Mouse (Mus musculus) forebrain, embryonic 15.5 days (tissue): ENCODE measurements around the gene Auts2. TPM values are rescaled to one million over a fixed set of nuclear protein-coding genes. Genes with fewer than 3 reads are reported as not detected.

Experiments used
- ATAC-seq: fragments of 200-750 bp; cut with Nextera tagmentation; replicated peaks from 2 replicates; pipeline ENCODE4 v1.8.0; 2017; ENCODE audit warnings: mild to moderate bottlenecking, moderate TSS enrichment, moderate library complexity
- H3K27ac ChIP-seq: fragments of 300-500 bp; sonication (generic); replicated peaks from 2 replicates; pipeline ENCODE4 v1.5.1; 2015; ENCODE audit warnings: mild to moderate bottlenecking, inconsistent platforms
- H3K27me3 ChIP-seq: fragments of 300-500 bp; sonication (generic); 2 replicates; pipeline ENCODE4 v1.6.1; 2015; ENCODE audit warnings: inconsistent platforms
- H3K36me3 ChIP-seq: fragments of 300-500 bp; sonication (generic); 2 replicates; pipeline ENCODE4 v1.6.1; 2015; ENCODE audit warnings: mild to moderate bottlenecking, inconsistent platforms
- H3K4me1 ChIP-seq: fragments of 300-500 bp; sonication (generic); 2 replicates; pipeline ENCODE4 v1.6.1; 2015; ENCODE audit warnings: inconsistent platforms
- H3K4me2 ChIP-seq: fragments of 300-500 bp; sonication (generic); replicated peaks from 2 replicates; pipeline ENCODE4 v1.6.1; 2015; ENCODE audit warnings: mild to moderate bottlenecking, inconsistent platforms
- H3K4me3 ChIP-seq: fragments of 300-500 bp; sonication (generic); 2 replicates; pipeline ENCODE4 v1.5.1; 2015; ENCODE audit warnings: mild to moderate bottlenecking, inconsistent platforms
- H3K9ac ChIP-seq: fragments of 300-500 bp; sonication (generic); replicated peaks from 2 replicates; pipeline ENCODE4 v1.6.1; 2015; ENCODE audit warnings: mild to moderate bottlenecking, inconsistent platforms
- H3K9me3 ChIP-seq: fragments of 300-500 bp; sonication (generic); 2 replicates; pipeline ENCODE4 v1.6.1; 2016; ENCODE audit warnings: inconsistent platforms
- WGBS: fragments of 180-500 bp; shearing (Covaris S2); methylation state at CpG from one replicate; pipeline ENCODE4 v1.1.7; 2015; ENCODE audit warnings: mixed read lengths; 5-methylcytosine and 5-hydroxymethylcytosine counted together
- polyA plus RNA-seq: library from polyadenylated mRNA; unstranded; fragments of >200 nt; fragmentation: Nextera tagmentation; extraction: Ambion mirVana; gene quantifications from 2 replicates; pipeline ENCODE4 v1.2.1, GENCODE M21; 2015

The Auts2 gene
- polyA plus RNA-seq, 1 experiment from 2014 or later: 94.3 TPM

DNA sequence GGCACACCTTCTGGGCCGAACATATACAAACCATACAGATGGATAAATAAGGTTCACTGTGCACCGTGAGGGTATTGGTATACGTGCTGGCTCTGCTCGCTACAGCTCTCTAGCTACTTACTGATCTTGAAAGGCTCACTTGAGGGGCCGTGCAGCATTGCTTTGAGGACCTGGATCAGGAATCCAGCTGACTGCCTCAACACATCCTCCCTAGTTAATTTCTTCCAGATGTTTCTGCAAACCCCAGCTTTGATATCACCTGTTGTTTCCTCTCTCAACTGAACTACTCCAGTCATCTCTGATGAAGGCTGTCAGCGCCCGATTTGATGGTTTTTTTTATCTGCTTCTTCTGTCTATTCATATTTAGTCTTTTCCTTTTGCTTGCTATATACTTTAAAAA, 1111.2 kb downstream of the Auts2 start:
- Histone ChIP-seq H3K9me3 (no peaks in the 10 kb centered on the region), H3K4me3 (no peak overlapping the region), H3K27ac (no peak overlapping the region), H3K27me3 (no peaks in the 10 kb centered on the region), H3K4me1 (peaks cover 13% of the 10 kb centered on the region), H3K36me3 (peaks cover 3% of the 10 kb centered on the region; the same call in 1 of the 2 replicates), H3K4me2 (no peak overlapping the region), H3K9ac (no peak overlapping the region)
- 86% methylated on average over 7 of the region's 7 CpGs for WGBS
- ATAC-seq: no peak

GRCm38 (mm10) chr5:131430109-131430508, 1113.0 kb downstream of the Auts2 start:
- Histone ChIP-seq H3K9me3 (no peaks in the 10 kb centered on the region), H3K36me3 (no peaks in the 10 kb centered on the region), H3K9ac (no peak overlapping the region), H3K4me1 (peaks cover 8% of the 10 kb centered on the region; the same call in 1 of the 2 replicates), H3K4me2 (no peak overlapping the region), H3K4me3 (no peak overlapping the region), H3K27ac (no peak overlapping the region), H3K27me3 (no peaks in the 10 kb centered on the region)
- WGBS: 30% methylated on average over 8 of the region's 8 CpGs
- no peak for ATAC-seq

DNA sequence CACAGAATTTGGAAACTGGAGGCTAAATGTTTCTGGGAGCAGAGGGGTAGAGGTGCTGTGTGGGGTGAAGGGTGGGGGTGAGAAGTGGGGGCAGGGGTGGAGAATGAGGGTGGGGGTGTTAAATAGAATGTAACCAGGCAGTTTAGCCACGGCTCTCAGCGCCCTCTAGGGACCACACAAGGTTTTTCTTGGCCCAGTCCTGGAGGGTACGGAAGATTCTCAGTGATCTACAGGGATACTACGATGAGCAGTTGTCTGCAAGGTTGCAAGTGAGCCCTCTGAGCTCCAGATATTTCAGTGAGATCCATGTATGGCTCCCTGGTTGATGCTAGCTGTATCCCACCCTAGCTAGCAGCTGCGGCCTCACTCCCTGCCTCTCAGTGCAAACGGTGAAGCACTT, 1113.6 kb downstream of the Auts2 start:
- Histone ChIP-seq H3K27me3 (no peaks in the 10 kb centered on the region), H3K36me3 (no peaks in the 10 kb centered on the region), H3K27ac (no peak overlapping the region), H3K4me1 (peaks cover 8% of the 10 kb centered on the region; the same call in 1 of the 2 replicates), H3K4me2 (no peak overlapping the region), H3K9ac (no peak overlapping the region), H3K4me3 (no peak overlapping the region), H3K9me3 (no peaks in the 10 kb centered on the region)
- WGBS: 65% methylated on average over 6 of the region's 6 CpGs
- ATAC-seq: no peak; the same call in 1 of the 2 replicates

DNA sequence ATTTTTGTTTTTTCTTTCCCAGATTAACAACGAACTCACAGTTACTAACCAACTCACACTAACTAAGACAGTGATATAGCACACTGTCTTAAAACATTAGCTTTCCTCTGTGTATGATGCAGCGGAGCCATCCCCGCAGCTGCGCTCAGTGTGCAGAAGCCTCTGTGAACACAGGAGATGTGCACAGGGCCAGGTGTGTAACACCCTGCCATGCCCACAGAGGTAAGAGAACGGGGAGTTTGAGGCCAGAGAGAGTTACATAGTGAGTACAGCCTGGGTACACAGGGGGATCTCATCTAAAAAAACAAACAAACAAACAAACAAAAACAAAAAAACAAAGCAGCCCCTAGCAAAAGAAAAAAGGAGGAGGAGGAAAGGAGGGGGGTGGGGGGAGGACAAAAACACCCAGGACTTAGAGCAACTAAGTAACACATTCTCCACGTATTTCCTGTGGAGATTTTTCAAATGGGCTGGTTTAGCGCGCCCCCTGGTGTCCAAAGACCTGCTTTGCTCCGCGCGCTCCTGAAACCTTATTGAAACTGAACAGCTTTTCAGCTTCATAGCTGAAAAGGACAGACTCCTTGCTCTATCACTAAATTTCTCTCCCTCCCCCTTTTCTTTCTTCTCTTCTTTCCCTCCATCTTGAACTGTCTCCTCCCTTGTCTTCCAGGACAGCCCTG, 1115.3 kb downstream of the Auts2 start:
- Histone ChIP-seq H3K27ac (no peak overlapping the region), H3K27me3 (no peaks in the 10 kb centered on the region), H3K9me3 (no peaks in the 10 kb centered on the region), H3K4me3 (no peak overlapping the region), H3K9ac (no peak overlapping the region), H3K36me3 (no peaks in the 10 kb centered on the region), H3K4me2 (no peak overlapping the region), H3K4me1 (peaks cover 8% of the 10 kb centered on the region; the same call in 1 of the 2 replicates)
- 29% methylated on average over 11 of the region's 11 CpGs for WGBS
- 0 out of 2 replicates have a peak, but pooled peaks have one; percentile 11 for ATAC-seq

DNA sequence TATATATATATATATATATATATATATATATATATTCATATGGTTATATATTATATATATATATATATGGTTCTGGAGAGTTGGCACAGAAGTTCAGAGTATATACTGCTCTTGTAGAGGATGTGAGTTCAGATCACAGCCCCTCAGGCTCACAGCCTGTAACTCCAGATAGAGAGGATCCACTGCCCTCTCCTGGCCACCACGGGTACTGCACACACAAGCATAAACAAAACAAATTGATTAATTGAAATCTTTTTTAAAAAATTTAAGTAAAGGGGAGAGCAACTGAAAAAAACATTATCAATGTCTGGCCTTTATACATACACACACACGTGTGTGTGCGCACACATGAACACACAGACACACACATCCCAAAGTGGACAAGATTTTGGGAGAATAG, 1120.4 kb downstream of the Auts2 start:
- whole genome bisulfite sequencing: 88% methylated on average over 3 of the region's 3 CpGs
- Histone ChIP-seq H3K4me3 (no peak overlapping the region), H3K4me2 (no peak overlapping the region), H3K9ac (no peak overlapping the region), H3K27ac (no peak overlapping the region), H3K27me3 (no peaks in the 10 kb centered on the region), H3K9me3 (no peaks in the 10 kb centered on the region), H3K36me3 (no peaks in the 10 kb centered on the region), H3K4me1 (peaks cover 8% of the 10 kb centered on the region; the same call in 1 of the 2 replicates)
- no peak for ATAC-seq

- no peak overlapping the region for H3K9ac ChIP-seq
- no peaks in the 10 kb centered on the region for H3K36me3 ChIP-seq
- no peaks in the 10 kb centered on the region for H3K4me1 ChIP-seq
- no peak overlapping the region for H3K4me3 ChIP-seq
- WGBS: 76% methylated on average over 2 of the region's 2 CpGs
- no peak overlapping the region for H3K4me2 ChIP-seq
- ATAC-seq: no peak
- H3K27me3 ChIP-seq: no peaks in the 10 kb centered on the region
- no peak overlapping the region for H3K27ac ChIP-seq
- no peaks in the 10 kb centered on the region for H3K9me3 ChIP-seq
Observed at GRCm38 (mm10) chr5:131420406-131420805, 1122.7 kb downstream of the Auts2 start.

GRCm38 (mm10) chr5:131415902-131416545, 1127.1 kb downstream of the Auts2 start:
- H3K27me3 ChIP-seq: no peaks in the 10 kb centered on the region
- H3K9ac ChIP-seq: no peak overlapping the region
- H3K4me3 ChIP-seq: no peak overlapping the region
- H3K36me3 ChIP-seq: no peaks in the 10 kb centered on the region
- H3K27ac ChIP-seq: no peak overlapping the region
- WGBS: 93% methylated on average over 1 of the region's 1 CpGs
- no peak overlapping the region for H3K4me2 ChIP-seq
- no peaks in the 10 kb centered on the region for H3K9me3 ChIP-seq
- no peak for ATAC-seq
- no peaks in the 10 kb centered on the region for H3K4me1 ChIP-seq

DNA sequence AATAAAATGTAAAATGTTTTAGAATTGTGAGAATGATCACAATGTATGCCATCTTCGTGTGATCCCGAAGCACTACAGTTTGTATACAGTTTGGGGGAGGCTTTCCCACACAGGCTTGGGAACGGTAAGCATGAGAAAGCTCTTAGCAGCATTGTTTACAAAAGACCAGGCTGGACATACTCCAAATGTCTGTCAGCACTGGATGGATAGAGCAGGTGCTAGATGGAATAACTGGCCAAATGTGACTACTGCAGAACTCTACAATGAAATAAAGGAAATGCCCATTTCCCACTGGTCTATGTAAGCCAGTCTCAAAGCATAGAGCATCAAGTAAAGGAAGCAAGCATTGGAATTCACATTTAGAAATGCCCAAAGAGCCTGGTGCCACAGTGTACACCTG, 1144.9 kb downstream of the Auts2 start:
- Histone ChIP-seq H3K4me2 (no peak overlapping the region), H3K27me3 (no peaks in the 10 kb centered on the region), H3K9me3 (no peaks in the 10 kb centered on the region), H3K36me3 (no peaks in the 10 kb centered on the region), H3K4me3 (no peak overlapping the region), H3K4me1 (no peaks in the 10 kb centered on the region), H3K9ac (no peak overlapping the region), H3K27ac (no peak overlapping the region)
- 60% methylated on average over 3 of the region's 3 CpGs for WGBS
- ATAC-seq: no peak

- no peak overlapping the region for H3K4me2 ChIP-seq
- H3K4me3 ChIP-seq: no peak overlapping the region
- no peak overlapping the region for H3K9ac ChIP-seq
- WGBS: 79% methylated on average over 8 of the region's 8 CpGs
- ATAC-seq: no peak
- H3K36me3 ChIP-seq: no peaks in the 10 kb centered on the region
- H3K27me3 ChIP-seq: no peaks in the 10 kb centered on the region
- H3K9me3 ChIP-seq: no peaks in the 10 kb centered on the region
- H3K4me1 ChIP-seq: no peaks in the 10 kb centered on the region
- H3K27ac ChIP-seq: no peak overlapping the region
Observed at GRCm38 (mm10) chr5:131395756-131396155, 1147.4 kb downstream of the Auts2 start.
